Mouse (Mus musculus): Measurements from ENCODE around the gene Tunar. TPM values are rescaled to one million over a fixed set of nuclear protein-coding genes. Genes with fewer than 3 reads are reported as not detected.

The Tunar gene
- polyA plus RNA-seq, 1 experiment from 2014 or later: 1.3 TPM

DNA sequence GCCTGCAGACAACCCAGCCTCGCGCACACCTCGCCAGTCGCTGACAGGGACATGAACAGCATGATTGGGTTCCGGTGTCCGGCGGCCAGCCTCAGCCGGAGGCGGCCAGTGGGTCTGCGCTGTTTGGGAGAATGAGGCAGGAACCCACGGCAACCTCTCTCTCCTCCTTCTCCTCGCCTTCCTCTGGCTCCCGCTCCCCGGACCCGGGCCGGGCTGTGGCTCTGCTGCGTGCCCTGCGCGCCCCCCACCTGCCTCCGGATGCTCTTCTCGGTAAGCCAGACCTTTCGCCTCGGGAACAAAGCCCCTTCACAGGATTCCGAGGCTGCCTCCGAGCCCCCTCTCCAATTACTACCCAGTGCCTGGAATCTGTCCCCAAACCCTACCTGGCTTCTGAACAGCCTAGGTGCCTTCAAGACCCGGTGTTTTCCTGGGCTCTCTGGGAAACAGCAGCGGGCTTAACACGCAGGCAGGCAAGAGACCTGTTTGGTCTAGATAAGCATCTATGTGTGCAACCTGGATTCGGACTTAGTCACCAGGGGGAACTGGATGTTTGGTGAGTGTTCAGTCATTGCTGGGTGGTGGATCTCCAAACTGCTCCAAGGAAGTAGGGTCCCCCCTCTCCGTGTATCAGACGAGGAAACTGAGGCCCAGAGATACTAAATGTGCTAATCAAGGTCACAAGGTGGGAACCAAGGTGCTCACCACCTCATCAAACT lies 3.8 kb downstream of the Tunar start:
- no peaks in the 10 kb centered on the region for H3K9me3 ChIP-seq (ENCODE audit: control insufficient read depth, low read length)
- WGBS: 4% methylated on average over 30 of the region's 31 CpGs
- H3K9ac ChIP-seq (ENCODE audit: low read depth, low read length): peak overlapping the region; percentile 56
- H3K4me2 ChIP-seq (replicated peaks; ENCODE audit: low read depth, low read length): peak overlapping the region; percentile 91
- H3K4me3 ChIP-seq (ENCODE audit: low read depth, low read length): peak overlapping the region; percentile 44
- H3K27me3 ChIP-seq (ENCODE audit: control insufficient read depth, insufficient read depth, low read length): peaks cover 21% of the 10 kb centered on the region
- DNase-seq (ENCODE audit: low spot score) (peak; percentile 42), ATAC-seq (ENCODE audit: low FRiP score) (peak; percentile 57)
- no peaks in the 10 kb centered on the region; the same call in 1 of the 2 replicates for H3K4me1 ChIP-seq (replicated peaks; ENCODE audit: control insufficient read depth, insufficient read depth, low read length)
- H3K36me3 ChIP-seq (ENCODE audit: control insufficient read depth, insufficient read depth, low read length): no peaks in the 10 kb centered on the region
- no peak overlapping the region for H3K27ac ChIP-seq (ENCODE audit: low read depth, low read length)

DNA sequence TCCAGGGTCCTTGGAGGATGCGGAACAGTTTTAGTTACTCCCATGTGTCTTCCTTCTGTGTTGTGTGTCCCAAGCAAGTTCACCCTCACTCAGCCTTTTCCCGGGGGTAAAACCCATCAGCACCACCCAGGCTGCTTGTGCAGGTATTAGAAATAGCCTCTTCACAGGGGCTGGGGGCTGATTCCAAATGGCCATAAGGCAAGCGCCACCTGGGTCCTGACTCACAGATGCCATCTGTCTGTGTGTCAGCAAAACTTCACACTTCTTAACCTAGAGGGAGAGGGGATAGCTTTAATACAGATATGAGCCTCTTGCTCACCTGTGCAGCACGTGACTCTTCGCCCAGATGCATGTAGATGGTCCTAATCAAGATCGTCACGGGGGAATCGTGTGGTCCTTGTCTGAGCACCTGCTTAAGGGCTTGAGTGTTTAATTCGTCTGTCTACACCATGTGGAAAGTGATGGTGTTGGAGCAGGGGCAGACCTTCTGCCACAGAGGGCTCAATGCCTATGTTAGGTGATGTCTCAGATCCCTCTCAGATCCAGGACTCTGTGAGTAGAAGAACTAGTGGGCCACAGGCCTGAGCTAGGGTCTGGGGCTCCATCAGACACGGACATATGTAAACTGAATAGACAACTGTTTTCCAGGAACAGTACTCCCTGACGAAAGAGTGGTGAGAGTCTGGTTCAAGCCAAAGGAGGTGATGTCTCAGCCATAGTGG lies 4.7 kb downstream of the Tunar start:
- DNase-seq (ENCODE audit: low spot score) (no peak), ATAC-seq (ENCODE audit: low FRiP score) (no peak)
- no peaks in the 10 kb centered on the region; the same call in 1 of the 2 replicates for H3K4me1 ChIP-seq (replicated peaks; ENCODE audit: control insufficient read depth, insufficient read depth, low read length)
- peaks cover 21% of the 10 kb centered on the region for H3K27me3 ChIP-seq (ENCODE audit: control insufficient read depth, insufficient read depth, low read length)
- no peaks in the 10 kb centered on the region for H3K9me3 ChIP-seq (ENCODE audit: control insufficient read depth, low read length)
- H3K4me2 ChIP-seq (replicated peaks; ENCODE audit: low read depth, low read length): no peak overlapping the region
- H3K4me3 ChIP-seq (ENCODE audit: low read depth, low read length): no peak overlapping the region
- no peak overlapping the region for H3K9ac ChIP-seq (ENCODE audit: low read depth, low read length)
- 79% methylated on average over 11 of the region's 11 CpGs for WGBS
- no peak overlapping the region for H3K27ac ChIP-seq (ENCODE audit: low read depth, low read length)
- H3K36me3 ChIP-seq (ENCODE audit: control insufficient read depth, insufficient read depth, low read length): no peaks in the 10 kb centered on the region

DNA sequence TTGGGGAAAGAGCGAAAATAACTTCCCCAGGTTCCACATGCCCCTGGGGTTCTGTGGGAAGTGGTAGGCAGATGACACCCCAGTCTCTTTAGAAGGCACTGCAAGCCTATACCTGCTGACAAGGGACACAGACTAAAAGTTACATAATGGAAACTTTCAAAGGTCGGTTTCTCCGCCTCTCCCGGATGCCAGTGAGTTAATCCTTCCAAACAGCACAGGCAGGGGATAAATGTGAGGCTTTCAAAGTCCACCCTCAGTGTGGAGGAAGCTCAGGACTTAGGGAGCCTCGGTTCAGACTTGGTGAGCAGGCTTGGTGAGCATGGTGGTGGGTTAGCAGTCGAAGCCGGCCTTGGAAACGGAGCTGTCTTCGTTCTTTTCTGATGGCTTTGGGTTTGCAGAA lies 7.9 kb downstream of the Tunar start:
- WGBS: 48% methylated on average over 9 of the region's 9 CpGs
- peaks cover 16% of the 10 kb centered on the region for H3K27me3 ChIP-seq (ENCODE audit: control insufficient read depth, insufficient read depth, low read length)
- no peaks in the 10 kb centered on the region; the same call in 1 of the 2 replicates for H3K4me1 ChIP-seq (replicated peaks; ENCODE audit: control insufficient read depth, insufficient read depth, low read length)
- no peak overlapping the region for H3K27ac ChIP-seq (ENCODE audit: low read depth, low read length)
- no peak overlapping the region for H3K9ac ChIP-seq (ENCODE audit: low read depth, low read length)
- no peak for ATAC-seq (ENCODE audit: low FRiP score)
- no peak for DNase-seq (ENCODE audit: low spot score)
- H3K36me3 ChIP-seq (ENCODE audit: control insufficient read depth, insufficient read depth, low read length): no peaks in the 10 kb centered on the region
- no peak overlapping the region for H3K4me3 ChIP-seq (ENCODE audit: low read depth, low read length)
- H3K4me2 ChIP-seq (replicated peaks; ENCODE audit: low read depth, low read length): no peak overlapping the region
- H3K9me3 ChIP-seq (ENCODE audit: control insufficient read depth, low read length): no peaks in the 10 kb centered on the region

DNA sequence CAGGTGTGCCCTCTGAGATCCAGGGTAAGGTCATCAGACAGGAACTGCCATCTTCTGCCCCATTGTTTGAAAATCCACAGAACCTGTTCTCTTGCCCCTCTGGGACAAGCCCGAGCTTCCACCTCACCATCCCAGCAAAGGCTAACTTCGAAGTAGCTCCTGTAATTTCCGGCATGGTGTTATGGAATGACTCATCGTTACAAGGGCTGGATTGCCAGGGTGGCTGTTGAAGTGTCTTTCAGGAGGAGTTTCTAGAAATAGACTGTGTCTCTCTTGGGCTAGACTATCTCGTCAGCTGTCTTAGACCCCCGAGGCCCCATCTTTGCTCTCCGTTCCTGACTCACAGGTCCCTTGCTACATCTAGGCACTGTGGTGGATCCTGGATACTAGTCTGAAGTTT lies 10.8 kb downstream of the Tunar start:
- H3K9ac ChIP-seq (ENCODE audit: low read depth, low read length): no peak overlapping the region
- DNase-seq (ENCODE audit: low spot score) (no peak), ATAC-seq (ENCODE audit: low FRiP score) (no peak)
- no peaks in the 10 kb centered on the region for H3K36me3 ChIP-seq (ENCODE audit: control insufficient read depth, insufficient read depth, low read length)
- H3K4me1 ChIP-seq (replicated peaks; ENCODE audit: control insufficient read depth, insufficient read depth, low read length): no peaks in the 10 kb centered on the region; the same call in 1 of the 2 replicates
- H3K4me3 ChIP-seq (ENCODE audit: low read depth, low read length): no peak overlapping the region
- H3K27me3 ChIP-seq (ENCODE audit: control insufficient read depth, insufficient read depth, low read length): no peaks in the 10 kb centered on the region
- no peak overlapping the region for H3K4me2 ChIP-seq (replicated peaks; ENCODE audit: low read depth, low read length)
- 90% methylated on average over 7 of the region's 7 CpGs for WGBS
- H3K9me3 ChIP-seq (ENCODE audit: control insufficient read depth, low read length): no peaks in the 10 kb centered on the region
- no peak overlapping the region for H3K27ac ChIP-seq (ENCODE audit: low read depth, low read length)

DNA sequence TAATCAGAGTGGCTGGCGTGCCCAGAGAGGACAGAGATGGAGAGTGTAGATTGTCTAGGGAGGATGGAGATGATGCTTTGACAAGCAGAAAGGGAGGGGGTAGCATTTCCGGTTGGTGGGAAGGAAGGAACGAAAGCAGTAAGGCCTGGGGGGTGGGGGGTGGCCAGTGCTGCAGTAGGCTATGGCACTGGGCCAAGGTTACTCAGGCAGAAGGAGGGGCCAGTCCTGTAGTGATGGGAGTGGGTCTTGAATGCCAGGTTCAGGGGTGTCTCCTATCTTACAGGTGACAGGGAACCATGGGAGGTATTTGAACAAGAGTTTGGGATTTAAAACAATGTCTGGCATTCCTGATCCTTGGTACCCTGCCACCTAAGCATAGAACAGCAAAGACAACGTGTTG lies 13.2 kb downstream of the Tunar start:
- DNase-seq (ENCODE audit: low spot score) (no peak), ATAC-seq (ENCODE audit: low FRiP score) (no peak)
- Histone ChIP-seq H3K4me1 (replicated peaks; ENCODE audit: control insufficient read depth, insufficient read depth, low read length) (no peaks in the 10 kb centered on the region; the same call in 1 of the 2 replicates), H3K36me3 (ENCODE audit: control insufficient read depth, insufficient read depth, low read length) (no peaks in the 10 kb centered on the region), H3K4me2 (replicated peaks; ENCODE audit: low read depth, low read length) (no peak overlapping the region), H3K9me3 (ENCODE audit: control insufficient read depth, low read length) (no peaks in the 10 kb centered on the region), H3K9ac (ENCODE audit: low read depth, low read length) (no peak overlapping the region), H3K4me3 (ENCODE audit: low read depth, low read length) (no peak overlapping the region), H3K27me3 (ENCODE audit: control insufficient read depth, insufficient read depth, low read length) (no peaks in the 10 kb centered on the region), H3K27ac (ENCODE audit: low read depth, low read length) (no peak overlapping the region)
- WGBS: 83% methylated on average over 4 of the region's 4 CpGs

DNA sequence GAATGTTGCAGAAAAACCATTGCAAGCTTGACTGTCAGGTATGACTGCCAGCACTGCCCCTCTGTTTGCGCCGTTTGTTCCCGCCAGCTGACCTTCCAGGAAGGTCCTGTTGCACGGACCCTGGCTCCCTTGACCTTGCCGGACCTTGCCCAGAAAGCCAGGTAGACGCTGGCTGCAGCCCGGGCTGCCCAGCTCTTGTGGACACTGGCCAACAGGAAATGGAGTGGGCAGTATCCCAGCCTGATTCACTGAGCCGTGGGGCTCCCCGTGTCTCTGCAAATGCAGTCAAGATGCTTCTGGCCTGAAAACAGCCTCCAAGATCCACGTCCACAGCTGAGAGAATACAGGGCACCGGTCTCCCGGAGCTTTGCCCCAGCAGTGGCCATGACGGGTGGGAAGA lies 13.6 kb downstream of the Tunar start:
- no peak overlapping the region for H3K4me2 ChIP-seq (replicated peaks; ENCODE audit: low read depth, low read length)
- DNase-seq (ENCODE audit: low spot score) (no peak), ATAC-seq (ENCODE audit: low FRiP score) (no peak)
- H3K27ac ChIP-seq (ENCODE audit: low read depth, low read length): no peak overlapping the region
- no peaks in the 10 kb centered on the region for H3K36me3 ChIP-seq (ENCODE audit: control insufficient read depth, insufficient read depth, low read length)
- no peaks in the 10 kb centered on the region for H3K27me3 ChIP-seq (ENCODE audit: control insufficient read depth, insufficient read depth, low read length)
- no peak overlapping the region for H3K4me3 ChIP-seq (ENCODE audit: low read depth, low read length)
- H3K9ac ChIP-seq (ENCODE audit: low read depth, low read length): no peak overlapping the region
- 84% methylated on average over 13 of the region's 13 CpGs for WGBS
- no peaks in the 10 kb centered on the region; the same call in 1 of the 2 replicates for H3K4me1 ChIP-seq (replicated peaks; ENCODE audit: control insufficient read depth, insufficient read depth, low read length)
- no peaks in the 10 kb centered on the region for H3K9me3 ChIP-seq (ENCODE audit: control insufficient read depth, low read length)

DNA sequence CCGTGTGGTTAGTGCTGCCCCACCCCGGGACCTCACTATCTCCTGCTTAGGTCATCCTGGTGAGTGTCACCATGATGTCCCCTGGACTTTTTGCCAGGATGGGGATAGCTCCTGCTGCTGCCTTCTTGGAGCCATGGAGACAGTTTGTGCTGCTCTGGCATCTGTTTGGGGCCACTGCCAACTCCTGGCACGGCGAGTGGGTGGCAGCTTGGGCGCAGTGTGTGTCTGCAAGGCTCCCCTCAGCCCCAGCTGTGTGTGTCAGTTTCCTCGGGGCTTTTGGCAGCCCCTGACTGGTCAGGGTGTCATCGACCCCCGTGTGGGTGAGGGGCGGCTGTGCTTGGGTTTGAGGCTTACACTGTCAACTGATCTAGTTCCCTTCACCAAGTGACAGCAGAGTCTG lies 20.6 kb downstream of the Tunar start:
- H3K27ac ChIP-seq (ENCODE audit: low read depth, low read length): no peak overlapping the region
- WGBS: 79% methylated on average over 9 of the region's 9 CpGs
- H3K4me1 ChIP-seq (replicated peaks; ENCODE audit: control insufficient read depth, insufficient read depth, low read length): no peaks in the 10 kb centered on the region
- ATAC-seq (ENCODE audit: low FRiP score) (no peak), DNase-seq (ENCODE audit: low spot score) (no peak)
- no peak overlapping the region for H3K4me2 ChIP-seq (replicated peaks; ENCODE audit: low read depth, low read length)
- H3K4me3 ChIP-seq (ENCODE audit: low read depth, low read length): no peak overlapping the region
- H3K36me3 ChIP-seq (ENCODE audit: control insufficient read depth, insufficient read depth, low read length): no peaks in the 10 kb centered on the region
- H3K27me3 ChIP-seq (ENCODE audit: control insufficient read depth, insufficient read depth, low read length): no peaks in the 10 kb centered on the region
- H3K9ac ChIP-seq (ENCODE audit: low read depth, low read length): no peak overlapping the region
- no peaks in the 10 kb centered on the region for H3K9me3 ChIP-seq (ENCODE audit: control insufficient read depth, low read length)

DNA sequence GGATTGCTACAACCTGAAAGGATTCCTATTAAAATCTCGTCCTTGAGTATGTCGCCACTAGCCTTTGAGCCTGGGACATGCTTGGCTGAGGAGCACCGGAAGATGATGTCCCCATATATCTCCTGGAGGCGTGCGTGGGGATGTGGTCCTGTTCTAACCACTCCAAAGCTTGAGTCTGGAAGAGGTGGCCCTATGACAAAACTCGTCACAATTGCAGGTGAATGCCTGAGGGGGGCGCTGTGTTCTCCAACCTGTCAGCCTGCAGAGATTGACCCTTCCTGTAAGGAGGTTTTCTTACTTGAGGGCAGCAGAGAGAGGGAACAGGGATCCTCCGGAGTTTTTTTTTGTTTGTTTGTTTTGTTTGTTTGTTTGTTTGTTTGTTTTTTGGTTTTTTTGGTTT lies 21.1 kb downstream of the Tunar start:
- Histone ChIP-seq H3K4me3 (ENCODE audit: low read depth, low read length) (no peak overlapping the region), H3K9me3 (ENCODE audit: control insufficient read depth, low read length) (no peaks in the 10 kb centered on the region), H3K9ac (ENCODE audit: low read depth, low read length) (no peak overlapping the region), H3K27ac (ENCODE audit: low read depth, low read length) (no peak overlapping the region), H3K27me3 (ENCODE audit: control insufficient read depth, insufficient read depth, low read length) (no peaks in the 10 kb centered on the region), H3K4me2 (replicated peaks; ENCODE audit: low read depth, low read length) (no peak overlapping the region), H3K4me1 (replicated peaks; ENCODE audit: control insufficient read depth, insufficient read depth, low read length) (no peaks in the 10 kb centered on the region), H3K36me3 (ENCODE audit: control insufficient read depth, insufficient read depth, low read length) (no peaks in the 10 kb centered on the region)
- no peak for DNase-seq (ENCODE audit: low spot score)
- no peak for ATAC-seq (ENCODE audit: low FRiP score)
- 82% methylated on average over 8 of the region's 8 CpGs for WGBS

DNA sequence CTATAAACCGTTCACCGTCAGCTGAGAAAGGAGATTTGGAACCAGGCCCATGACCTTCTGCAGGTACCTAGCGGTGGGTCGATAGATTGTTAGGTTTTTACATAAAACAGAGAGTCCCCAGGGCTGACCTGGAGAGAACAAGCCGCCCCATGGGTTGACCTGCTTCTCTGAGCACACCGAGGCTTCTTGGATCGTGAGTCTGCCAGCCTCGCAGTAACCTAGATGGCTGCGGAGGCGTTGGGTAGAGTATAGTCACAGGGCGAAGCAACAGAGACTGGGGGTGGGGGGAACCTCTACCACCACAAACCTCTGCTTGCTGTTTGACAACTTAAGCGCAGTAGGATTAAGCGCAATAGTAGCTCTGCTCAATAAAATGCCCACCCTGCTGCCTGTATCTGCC lies 23.1 kb downstream of the Tunar start:
- Histone ChIP-seq H3K4me2 (replicated peaks; ENCODE audit: low read depth, low read length) (no peak overlapping the region), H3K9me3 (ENCODE audit: control insufficient read depth, low read length) (no peaks in the 10 kb centered on the region), H3K4me1 (replicated peaks; ENCODE audit: control insufficient read depth, insufficient read depth, low read length) (no peaks in the 10 kb centered on the region), H3K27ac (ENCODE audit: low read depth, low read length) (no peak overlapping the region), H3K36me3 (ENCODE audit: control insufficient read depth, insufficient read depth, low read length) (no peaks in the 10 kb centered on the region), H3K4me3 (ENCODE audit: low read depth, low read length) (no peak overlapping the region), H3K27me3 (ENCODE audit: control insufficient read depth, insufficient read depth, low read length) (no peaks in the 10 kb centered on the region), H3K9ac (ENCODE audit: low read depth, low read length) (no peak overlapping the region)
- no peak for ATAC-seq (ENCODE audit: low FRiP score)
- DNase-seq (ENCODE audit: low spot score): no peak
- 93% methylated on average over 13 of the region's 13 CpGs for WGBS

Data from hindbrain, embryonic 11.5 days (tissue).